Mouse (Mus musculus): ENCODE results near the gene Kmt5a.
"Not testable (repeated sequence)": the region's sequence is repeated elsewhere in the genome, so short reads cannot be mapped to it uniquely, and the experiment has no call there.

The Kmt5a gene

GRCm38 (mm10) chr5:124483655-124484396 is 44.1 kb downstream of the Kmt5a start:
- no peak for DNase-seq (ENCODE audit: low read depth)

GRCm38 (mm10) chr5:124485654-124486053 is 45.9 kb downstream of the Kmt5a start:
- DNase-seq (ENCODE audit: low read depth), result no peak

- DNase-seq (ENCODE audit: low read depth), result no peak
Measured at GRCm38 (mm10) chr5:124488885-124489284, 49.2 kb downstream of the Kmt5a start.

- DNase-seq (ENCODE audit: low read depth), result no peak
Measured at GRCm38 (mm10) chr5:124491732-124492131, 52.0 kb downstream of the Kmt5a start.

GRCm38 (mm10) chr5:124492618-124493017 is 52.9 kb downstream of the Kmt5a start:
- no peak for DNase-seq (ENCODE audit: low read depth)

- no peak for DNase-seq (ENCODE audit: low read depth)
Measured at GRCm38 (mm10) chr5:124493455-124493854, 53.7 kb downstream of the Kmt5a start.

- DNase-seq (ENCODE audit: low read depth), result no peak
Measured at GRCm38 (mm10) chr5:124495547-124495946, 55.8 kb downstream of the Kmt5a start.

- no peak for DNase-seq (ENCODE audit: low read depth)
Measured at GRCm38 (mm10) chr5:124496614-124497514, 57.1 kb downstream of the Kmt5a start.

GRCm38 (mm10) chr5:124498221-124498876 is 58.6 kb downstream of the Kmt5a start:
- DNase-seq (ENCODE audit: low read depth), result no peak

- no peak for DNase-seq (ENCODE audit: low read depth)
Measured at GRCm38 (mm10) chr5:124499001-124499400, 59.3 kb downstream of the Kmt5a start.

GRCm38 (mm10) chr5:124500037-124500436 is 60.3 kb downstream of the Kmt5a start:
- DNase-seq (ENCODE audit: low read depth), result not testable (repeated sequence)

- DNase-seq (ENCODE audit: low read depth), result no peak
Measured at GRCm38 (mm10) chr5:124500573-124500972, 60.8 kb downstream of the Kmt5a start.

- DNase-seq (ENCODE audit: low read depth), result no peak
Measured at GRCm38 (mm10) chr5:124501541-124501940, 61.8 kb downstream of the Kmt5a start.

- no peak for DNase-seq (ENCODE audit: low read depth)
Measured at GRCm38 (mm10) chr5:124503742-124504141, 64.0 kb downstream of the Kmt5a start.

GRCm38 (mm10) chr5:124505235-124505634 is 65.5 kb downstream of the Kmt5a start:
- DNase-seq (ENCODE audit: low read depth), result no peak

GRCm38 (mm10) chr5:124506731-124507359 is 67.1 kb downstream of the Kmt5a start:
- DNase-seq (ENCODE audit: low read depth), result no peak

- no peak for DNase-seq (ENCODE audit: low read depth)
Measured at GRCm38 (mm10) chr5:124509200-124509599, 69.5 kb downstream of the Kmt5a start.

- DNase-seq (ENCODE audit: low read depth), result no peak
Measured at GRCm38 (mm10) chr5:124509742-124510237, 70.1 kb downstream of the Kmt5a start.

- DNase-seq (ENCODE audit: low read depth), result no peak
Measured at GRCm38 (mm10) chr5:124510536-124511050, 70.9 kb downstream of the Kmt5a start.
